Mouse (Mus musculus) liver, embryonic 11.5 days (tissue): Measurements from ENCODE around the gene Atxn10. TPM values are rescaled to one million over a fixed set of nuclear protein-coding genes. Genes with fewer than 3 reads are reported as not detected.

ENCODE experiments used
- ATAC-seq: fragments of 200-750 bp; cut with Nextera tagmentation; replicated peaks from 2 replicates; pipeline ENCODE4 v1.8.0; 2017; ENCODE audit warnings: moderate number of reproducible peaks, mild to moderate bottlenecking, moderate TSS enrichment, moderate library complexity; ENCODE audit not compliant: low FRiP score
- DNase-seq: peaks from one replicate; pipeline ENCODE4 v3.0.0-alpha.2; 2017; ENCODE audit warnings: low spot score
- H3K27ac ChIP-seq: fragments of 300-500 bp; sonication (generic); 2 replicates; pipeline ENCODE4 v1.5.1; 2014; ENCODE audit warnings: mild to moderate bottlenecking, low read depth, low read length, control low read depth
- H3K27me3 ChIP-seq: fragments of 300-500 bp; sonication (generic); replicated peaks from 2 replicates; pipeline ENCODE4 v1.6.1; 2014; ENCODE audit warnings: low read length, mixed read lengths; ENCODE audit not compliant: control insufficient read depth, insufficient read depth
- H3K36me3 ChIP-seq: fragments of 300-500 bp; sonication (generic); 2 replicates; pipeline ENCODE4 v1.6.1; 2014; ENCODE audit warnings: mild to moderate bottlenecking, low read length, moderate library complexity, mixed read lengths; ENCODE audit not compliant: control insufficient read depth, insufficient read depth
- H3K4me1 ChIP-seq: fragments of 300-500 bp; sonication (generic); replicated peaks from 2 replicates; pipeline ENCODE4 v1.6.1; 2014; ENCODE audit warnings: low read length, mixed read lengths; ENCODE audit not compliant: control insufficient read depth, insufficient read depth
- H3K4me2 ChIP-seq: fragments of 300-500 bp; sonication (generic); 2 replicates; pipeline ENCODE4 v1.6.1; 2014; ENCODE audit warnings: mild to moderate bottlenecking, control low read depth, moderate library complexity
- H3K4me3 ChIP-seq: fragments of 300-500 bp; sonication (generic); 2 replicates; pipeline ENCODE4 v1.5.1; 2014; ENCODE audit warnings: low read depth, low read length, control low read depth
- H3K9ac ChIP-seq: fragments of 300-500 bp; sonication (generic); 2 replicates; pipeline ENCODE4 v1.6.1; 2014; ENCODE audit warnings: low read depth, low read length, control low read depth
- H3K9me3 ChIP-seq: fragments of 300-500 bp; sonication (generic); 2 replicates; pipeline ENCODE4 v1.6.1; 2016; ENCODE audit warnings: low read length, inconsistent platforms, mixed read lengths; ENCODE audit not compliant: control insufficient read depth
- WGBS: fragments of 180-500 bp; shearing (Covaris S2); extraction: QIAGEN DNeasy Blood & Tissue Kit; methylation state at CpG from one replicate; pipeline ENCODE4 v1.1.7; 2014; 5-methylcytosine and 5-hydroxymethylcytosine counted together
- polyA plus RNA-seq: library from polyadenylated mRNA; unstranded; fragments of >200 nt; fragmentation: Nextera tagmentation; extraction: Ambion mirVana; gene quantifications from 2 replicates; pipeline ENCODE4 v1.2.1, GENCODE M21; 2014

Atxn10 gene
- polyA plus RNA-seq, 1 experiment from 2014 or later: 196 TPM

GRCm38 (mm10) chr15:85403256-85403731 is 67.2 kb downstream of the Atxn10 start:
- DNase-seq: no peak
- Histone ChIP-seq H3K4me1 (no peaks in the 10 kb centered on the region), H3K27me3 (no peaks in the 10 kb centered on the region), H3K36me3 (no peaks in the 10 kb centered on the region), H3K27ac (no peak overlapping the region), H3K9ac (no peak overlapping the region), H3K4me3 (no peak overlapping the region), H3K9me3 (no peaks in the 10 kb centered on the region), H3K4me2 (no peak overlapping the region)
- ATAC-seq: no peak
- WGBS: 87% methylated on average over 4 of the region's 4 CpGs

DNA sequence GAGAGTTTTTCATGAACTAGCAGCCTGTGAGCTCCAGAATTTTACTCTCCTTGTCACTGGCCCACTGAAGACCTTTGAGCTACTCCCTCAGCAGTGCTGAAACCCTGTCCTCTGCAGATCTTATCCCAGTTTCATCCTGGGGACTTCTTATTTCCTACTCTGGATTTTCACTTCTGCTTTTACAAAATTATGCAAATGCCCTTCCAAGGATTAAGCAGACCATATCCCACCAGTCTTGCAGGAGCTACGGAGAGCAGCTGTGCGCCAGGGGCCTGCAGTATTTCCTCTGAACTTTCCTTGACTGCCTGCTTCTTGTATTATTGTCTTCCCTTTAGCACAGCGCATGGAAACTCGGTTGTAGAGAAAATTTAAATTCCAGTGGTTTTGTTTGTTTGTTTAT is 68.7 kb downstream of the Atxn10 start:
- Histone ChIP-seq H3K27me3 (no peaks in the 10 kb centered on the region), H3K4me2 (no peak overlapping the region), H3K27ac (no peak overlapping the region), H3K4me1 (no peaks in the 10 kb centered on the region), H3K4me3 (no peak overlapping the region), H3K9me3 (no peaks in the 10 kb centered on the region), H3K9ac (no peak overlapping the region), H3K36me3 (no peaks in the 10 kb centered on the region)
- no peak for DNase-seq
- 86% methylated on average over 4 of the region's 4 CpGs for WGBS
- no peak for ATAC-seq

GRCm38 (mm10) chr15:85405567-85405966 is 69.5 kb downstream of the Atxn10 start:
- H3K4me1 ChIP-seq: no peaks in the 10 kb centered on the region
- H3K36me3 ChIP-seq: no peaks in the 10 kb centered on the region
- no peak for DNase-seq
- no peak overlapping the region for H3K27ac ChIP-seq
- no peaks in the 10 kb centered on the region for H3K27me3 ChIP-seq
- H3K4me3 ChIP-seq: no peak overlapping the region
- ATAC-seq: no peak
- H3K9me3 ChIP-seq: no peaks in the 10 kb centered on the region
- no peak overlapping the region for H3K4me2 ChIP-seq
- WGBS: 93% methylated on average over 3 of the region's 3 CpGs
- H3K9ac ChIP-seq: no peak overlapping the region

- H3K4me1 ChIP-seq: no peaks in the 10 kb centered on the region
- no peaks in the 10 kb centered on the region for H3K36me3 ChIP-seq
- WGBS: 52% methylated on average over 1 of the region's 1 CpGs
- H3K9ac ChIP-seq: no peak overlapping the region
- H3K4me3 ChIP-seq: no peak overlapping the region
- ATAC-seq (no peak), DNase-seq (no peak)
- no peak overlapping the region for H3K4me2 ChIP-seq
- no peak overlapping the region for H3K27ac ChIP-seq
- H3K27me3 ChIP-seq: no peaks in the 10 kb centered on the region
- H3K9me3 ChIP-seq: no peaks in the 10 kb centered on the region
Measured at GRCm38 (mm10) chr15:85406846-85407245, 70.8 kb downstream of the Atxn10 start.

GRCm38 (mm10) chr15:85407342-85407741 is 71.3 kb downstream of the Atxn10 start:
- WGBS: 90% methylated on average over 3 of the region's 3 CpGs
- no peaks in the 10 kb centered on the region for H3K9me3 ChIP-seq
- no peak overlapping the region for H3K4me3 ChIP-seq
- H3K4me2 ChIP-seq: no peak overlapping the region
- no peaks in the 10 kb centered on the region for H3K36me3 ChIP-seq
- ATAC-seq: no peak
- H3K9ac ChIP-seq: no peak overlapping the region
- H3K27me3 ChIP-seq: no peaks in the 10 kb centered on the region
- no peak overlapping the region for H3K27ac ChIP-seq
- no peak for DNase-seq
- no peaks in the 10 kb centered on the region for H3K4me1 ChIP-seq

GRCm38 (mm10) chr15:85408790-85409189 is 72.7 kb downstream of the Atxn10 start:
- Histone ChIP-seq H3K4me3 (no peak overlapping the region), H3K9ac (no peak overlapping the region), H3K9me3 (no peaks in the 10 kb centered on the region), H3K36me3 (no peaks in the 10 kb centered on the region), H3K27me3 (no peaks in the 10 kb centered on the region), H3K27ac (no peak overlapping the region), H3K4me2 (no peak overlapping the region), H3K4me1 (no peaks in the 10 kb centered on the region; the same call in 1 of the 2 replicates)
- no peak for ATAC-seq
- DNase-seq: no peak
- WGBS: 83% methylated on average over 5 of the region's 5 CpGs

GRCm38 (mm10) chr15:85409245-85409783 is 73.3 kb downstream of the Atxn10 start:
- DNase-seq (no peak), ATAC-seq (no peak)
- H3K27me3 ChIP-seq: no peaks in the 10 kb centered on the region
- H3K4me1 ChIP-seq: peaks cover 3% of the 10 kb centered on the region; the same call in 1 of the 2 replicates
- WGBS: 82% methylated on average over 8 of the region's 8 CpGs
- no peaks in the 10 kb centered on the region for H3K9me3 ChIP-seq
- no peak overlapping the region for H3K9ac ChIP-seq
- H3K36me3 ChIP-seq: no peaks in the 10 kb centered on the region
- H3K27ac ChIP-seq: no peak overlapping the region
- H3K4me2 ChIP-seq: no peak overlapping the region
- H3K4me3 ChIP-seq: no peak overlapping the region

DNA sequence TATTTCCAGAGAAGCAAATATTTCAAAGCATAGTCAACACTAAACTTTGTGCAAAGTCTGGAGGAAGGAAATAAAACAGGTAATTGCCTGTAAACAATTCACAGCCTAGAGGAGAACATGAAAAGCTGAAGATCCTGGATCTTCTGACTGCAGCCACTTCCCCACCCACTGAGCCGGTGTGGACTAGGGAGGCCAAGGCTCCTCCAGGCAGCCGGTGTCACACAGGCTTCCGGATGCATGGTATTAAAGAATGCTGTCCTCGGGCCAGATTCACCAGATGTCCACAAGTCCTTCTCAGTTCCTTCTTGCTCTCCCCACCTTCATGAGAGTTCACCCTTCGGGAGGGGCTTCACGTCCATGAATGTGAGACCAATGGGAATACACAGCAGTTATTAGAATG is 73.8 kb downstream of the Atxn10 start:
- WGBS: 88% methylated on average over 6 of the region's 6 CpGs
- no peaks in the 10 kb centered on the region for H3K27me3 ChIP-seq
- no peaks in the 10 kb centered on the region for H3K36me3 ChIP-seq
- no peak overlapping the region for H3K27ac ChIP-seq
- H3K4me2 ChIP-seq: no peak overlapping the region
- no peak overlapping the region for H3K9ac ChIP-seq
- DNase-seq (no peak), ATAC-seq (no peak)
- H3K9me3 ChIP-seq: no peaks in the 10 kb centered on the region
- H3K4me1 ChIP-seq: peaks cover 5% of the 10 kb centered on the region; the same call in 1 of the 2 replicates
- H3K4me3 ChIP-seq: no peak overlapping the region

DNA sequence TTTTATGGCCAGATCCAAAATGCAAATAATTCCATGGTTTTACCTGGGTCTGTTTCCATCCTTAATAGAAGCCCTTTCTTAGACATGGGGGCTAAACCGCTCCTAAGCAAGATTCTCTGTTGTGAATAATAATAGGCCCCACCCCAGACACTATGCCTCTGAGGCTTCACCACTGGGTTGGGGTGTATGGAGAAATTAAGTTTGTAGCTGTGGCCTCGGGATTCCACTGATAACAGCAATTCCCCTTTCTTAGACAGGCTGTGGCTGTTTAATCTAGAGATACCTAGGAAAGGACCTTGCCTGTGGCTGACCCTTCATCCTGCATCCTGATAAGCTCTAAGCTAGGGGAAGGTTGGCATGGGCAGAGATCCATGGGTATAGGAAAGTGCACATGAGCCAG is 78.6 kb downstream of the Atxn10 start:
- H3K27me3 ChIP-seq: no peaks in the 10 kb centered on the region
- WGBS: 59% methylated on average over 2 of the region's 2 CpGs
- no peak overlapping the region for H3K9ac ChIP-seq
- DNase-seq (no peak), ATAC-seq (no peak)
- H3K27ac ChIP-seq: no peak overlapping the region
- H3K36me3 ChIP-seq: peaks cover 3% of the 10 kb centered on the region
- H3K4me3 ChIP-seq: no peak overlapping the region
- no peak overlapping the region for H3K4me2 ChIP-seq
- H3K9me3 ChIP-seq: no peaks in the 10 kb centered on the region
- H3K4me1 ChIP-seq: peaks cover 5% of the 10 kb centered on the region; the same call in 1 of the 2 replicates
